Mouse (Mus musculus): ENCODE results near the gene Trpm8. TPM values are rescaled to one million over a fixed set of nuclear protein-coding genes. Genes with fewer than 3 reads are reported as not detected.
A peak's percentile ranks its signal among the peaks of the same experiment; 100 is the strongest.

Trpm8 gene
- total RNA-seq, 1 experiment from 2014 or later = not detected

DNA sequence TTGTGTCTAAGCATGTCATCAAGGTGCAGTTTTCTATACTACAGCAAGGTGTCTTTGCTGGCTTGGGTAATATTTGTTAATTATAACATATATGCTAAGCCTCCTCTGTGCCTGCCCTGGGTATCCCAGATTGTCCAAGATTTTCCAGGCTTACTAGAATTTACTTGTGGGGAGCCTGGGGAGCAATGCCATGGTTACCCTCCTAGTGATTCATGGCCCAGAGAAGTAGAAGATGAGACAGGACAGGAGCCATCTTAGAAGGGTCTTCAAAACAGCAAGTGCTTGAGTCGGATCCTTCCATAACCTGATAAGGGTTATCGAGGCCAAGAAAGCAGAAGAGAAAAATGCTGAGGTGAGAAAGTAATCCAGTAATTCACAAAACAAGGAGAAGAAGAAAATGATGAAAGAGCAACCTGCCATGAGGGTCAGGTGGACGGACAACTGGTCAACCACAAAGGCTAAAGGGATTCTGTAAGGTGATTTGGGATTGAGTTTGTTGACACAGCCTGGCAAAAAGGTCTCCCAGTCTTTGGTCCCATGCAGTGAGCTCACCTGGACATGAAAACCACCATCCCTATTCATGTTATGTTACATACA is 14.0 kb downstream of the Trpm8 start:
- no peak for ATAC-seq (ENCODE audit: extremely low read depth, insufficient number of reproducible peaks, low FRiP score, poor library complexity, severe bottlenecking)

DNA sequence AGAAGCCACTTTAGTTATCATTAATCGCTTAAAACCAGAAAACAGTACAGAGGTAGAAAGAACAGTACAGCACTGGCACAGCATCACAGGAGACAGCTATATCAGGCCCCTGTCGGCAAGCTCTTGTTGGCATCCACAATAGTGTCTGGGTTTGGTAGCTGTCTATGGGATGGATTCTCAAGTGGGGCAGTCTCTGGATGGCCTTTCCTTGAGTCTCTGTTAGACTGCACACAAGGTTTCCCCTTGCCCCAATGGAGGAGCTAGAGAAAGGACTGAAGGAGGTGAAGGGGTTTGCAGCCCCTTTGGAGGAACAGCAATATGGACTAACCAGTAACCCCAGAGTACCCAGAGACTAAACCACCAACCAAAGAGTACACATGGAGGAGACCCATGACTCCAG is 14.6 kb downstream of the Trpm8 start:
- no peak for ATAC-seq (ENCODE audit: extremely low read depth, insufficient number of reproducible peaks, low FRiP score, poor library complexity, severe bottlenecking)

DNA sequence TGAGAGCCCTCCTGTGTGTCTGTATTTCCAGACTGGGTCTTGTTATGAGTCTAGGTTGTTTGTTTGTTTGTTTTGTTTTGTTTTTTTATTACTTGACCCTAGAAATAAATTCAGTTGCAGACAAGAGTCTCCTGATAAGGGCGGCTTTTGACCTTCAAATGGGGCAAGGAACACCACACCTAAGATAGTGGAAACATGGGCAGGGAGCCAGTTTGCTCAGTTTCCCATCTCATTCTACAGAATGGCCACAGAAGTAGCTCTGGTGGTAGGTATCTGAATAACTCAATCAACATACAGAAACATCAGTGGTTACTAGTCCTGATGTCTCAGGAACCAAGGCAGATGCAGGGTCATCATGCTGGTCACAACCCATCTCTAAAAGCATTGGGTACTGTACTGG is 17.2 kb downstream of the Trpm8 start:
- ATAC-seq (ENCODE audit: extremely low read depth, insufficient number of reproducible peaks, low FRiP score, poor library complexity, severe bottlenecking) = no peak

DNA sequence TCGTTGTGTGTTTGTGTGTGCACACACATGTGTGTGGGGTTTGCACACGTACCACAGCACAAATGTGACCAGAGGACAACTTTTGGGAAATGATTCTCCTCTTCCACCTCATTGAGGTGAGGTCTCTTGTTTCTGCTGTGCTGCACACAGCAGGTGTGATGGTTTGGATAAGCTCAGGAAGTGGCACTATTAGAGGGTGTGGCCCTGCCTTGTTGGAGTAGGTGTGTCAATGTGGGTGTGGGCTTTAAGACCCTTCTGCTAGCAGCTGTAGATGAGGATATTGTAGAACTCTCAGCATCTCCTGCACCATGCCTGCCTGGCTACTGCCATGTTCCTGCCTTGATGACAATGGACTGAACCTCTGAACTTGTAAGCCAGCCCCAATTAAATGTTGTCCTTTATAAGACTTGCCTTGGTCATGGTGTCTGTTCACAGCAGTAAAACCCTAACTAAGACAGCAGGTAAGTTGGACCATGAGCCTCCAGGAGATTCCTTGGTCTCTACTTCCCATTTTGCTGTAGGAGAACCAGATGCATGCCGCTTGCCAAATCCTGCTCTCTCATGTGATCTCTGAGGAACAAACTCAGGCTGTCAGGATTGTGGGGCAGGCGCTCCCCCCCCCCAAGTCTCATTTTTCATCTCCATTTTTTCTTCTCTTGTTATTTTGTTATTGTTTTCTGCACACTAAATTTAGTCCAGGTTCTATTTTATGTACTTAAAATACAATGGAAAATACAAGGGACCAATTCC is 18.9 kb downstream of the Trpm8 start:
- no peak for ATAC-seq (ENCODE audit: extremely low read depth, insufficient number of reproducible peaks, low FRiP score, poor library complexity, severe bottlenecking)

DNA sequence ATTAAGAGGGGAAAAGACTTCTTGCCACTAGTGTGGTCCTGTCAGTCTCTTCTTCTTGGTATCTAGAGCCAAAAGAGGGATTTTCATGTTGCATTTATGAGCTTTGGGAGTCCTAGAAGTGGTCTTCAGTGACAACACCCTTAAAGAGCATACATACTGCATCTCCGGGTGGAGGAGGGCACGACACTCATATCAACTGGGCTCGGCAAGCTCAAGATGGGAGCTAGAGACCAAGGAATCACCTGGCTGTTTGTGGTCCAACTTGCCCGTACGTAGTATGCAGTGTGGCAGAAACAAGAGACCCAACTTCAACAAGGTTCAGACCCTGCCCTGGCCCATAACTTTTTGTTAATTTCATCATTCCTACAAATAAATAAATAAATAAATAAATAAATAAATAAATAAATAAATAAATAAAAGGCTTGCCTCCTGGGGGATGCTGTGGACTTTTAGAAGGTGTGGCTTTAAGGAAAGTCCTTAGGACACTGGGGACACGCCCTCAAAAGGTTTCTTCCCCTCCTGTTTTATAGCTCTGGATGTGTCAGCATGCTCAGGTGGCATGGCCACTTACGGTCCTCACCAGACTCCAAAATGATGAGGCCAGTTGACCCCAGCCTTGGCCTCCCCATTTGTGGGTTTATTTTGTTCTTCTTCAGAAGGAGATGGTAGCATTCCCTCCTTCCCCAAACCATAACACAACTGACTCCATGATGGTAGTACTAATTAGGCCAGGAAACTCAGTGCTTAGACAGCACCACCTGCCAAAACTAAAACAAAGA is 20.2 kb downstream of the Trpm8 start:
- ATAC-seq (ENCODE audit: extremely low read depth, insufficient number of reproducible peaks, low FRiP score, poor library complexity, severe bottlenecking) = no peak

DNA sequence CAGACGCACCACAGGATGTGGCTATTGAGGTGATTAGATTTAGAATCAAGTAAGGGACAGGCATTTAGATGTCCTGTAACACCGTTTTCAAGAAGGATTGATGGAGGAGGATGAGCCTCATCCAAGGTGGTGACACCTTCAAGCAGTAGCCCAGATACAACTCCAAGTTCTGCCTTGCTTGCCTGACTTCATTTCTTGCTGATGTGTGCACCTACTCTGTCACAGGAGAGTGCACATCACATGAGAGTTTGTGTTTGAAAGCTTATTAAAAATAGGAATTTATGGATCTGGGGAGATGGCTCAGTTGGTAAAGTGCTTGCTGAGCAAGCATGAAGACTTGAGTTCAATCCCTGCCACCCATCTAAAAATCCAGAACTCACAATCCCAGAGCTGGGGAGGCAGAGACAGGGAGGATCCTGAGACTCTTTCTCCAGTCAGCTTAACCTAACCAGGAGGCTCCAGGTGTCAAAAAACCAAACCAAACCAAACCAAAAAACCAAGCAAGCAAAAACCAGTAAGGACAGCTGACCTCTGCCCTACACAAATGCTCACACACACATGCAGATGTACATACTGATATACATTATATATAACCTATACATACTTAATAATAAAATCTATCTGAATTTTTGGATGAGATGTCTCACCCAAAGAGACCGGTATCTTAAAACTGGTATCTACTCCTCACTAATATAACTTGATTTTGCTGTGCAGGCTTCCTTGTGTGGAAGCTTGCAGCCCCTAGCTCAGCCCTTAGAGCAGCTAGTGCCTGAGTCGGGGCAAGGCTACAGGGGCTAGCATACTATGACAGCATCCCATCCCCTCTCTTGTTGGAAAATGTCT is 21.4 kb downstream of the Trpm8 start:
- ATAC-seq (ENCODE audit: extremely low read depth, insufficient number of reproducible peaks, low FRiP score, poor library complexity, severe bottlenecking) = no peak

DNA sequence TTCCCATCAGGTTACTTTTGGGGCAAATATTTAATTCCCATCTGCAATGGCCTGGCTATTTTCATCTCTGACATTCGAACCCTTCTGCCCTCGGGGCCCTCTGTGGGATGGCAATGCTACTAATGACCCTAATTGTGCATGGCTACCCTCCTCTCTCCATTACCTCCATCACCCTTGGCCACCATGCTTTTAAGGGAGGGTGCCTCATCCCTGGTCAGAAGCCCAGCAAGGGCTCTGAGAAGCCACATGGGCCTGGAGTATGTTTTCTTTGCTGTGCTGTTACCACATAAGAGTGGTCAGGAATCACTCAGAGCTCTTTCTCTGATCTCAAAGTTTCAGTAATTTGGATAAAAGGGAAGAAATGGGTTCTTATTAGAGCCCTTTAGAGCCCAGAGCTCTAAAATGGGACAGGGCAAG is 22.1 kb downstream of the Trpm8 start:
- ATAC-seq (ENCODE audit: extremely low read depth, insufficient number of reproducible peaks, low FRiP score, poor library complexity, severe bottlenecking) = no peak

DNA sequence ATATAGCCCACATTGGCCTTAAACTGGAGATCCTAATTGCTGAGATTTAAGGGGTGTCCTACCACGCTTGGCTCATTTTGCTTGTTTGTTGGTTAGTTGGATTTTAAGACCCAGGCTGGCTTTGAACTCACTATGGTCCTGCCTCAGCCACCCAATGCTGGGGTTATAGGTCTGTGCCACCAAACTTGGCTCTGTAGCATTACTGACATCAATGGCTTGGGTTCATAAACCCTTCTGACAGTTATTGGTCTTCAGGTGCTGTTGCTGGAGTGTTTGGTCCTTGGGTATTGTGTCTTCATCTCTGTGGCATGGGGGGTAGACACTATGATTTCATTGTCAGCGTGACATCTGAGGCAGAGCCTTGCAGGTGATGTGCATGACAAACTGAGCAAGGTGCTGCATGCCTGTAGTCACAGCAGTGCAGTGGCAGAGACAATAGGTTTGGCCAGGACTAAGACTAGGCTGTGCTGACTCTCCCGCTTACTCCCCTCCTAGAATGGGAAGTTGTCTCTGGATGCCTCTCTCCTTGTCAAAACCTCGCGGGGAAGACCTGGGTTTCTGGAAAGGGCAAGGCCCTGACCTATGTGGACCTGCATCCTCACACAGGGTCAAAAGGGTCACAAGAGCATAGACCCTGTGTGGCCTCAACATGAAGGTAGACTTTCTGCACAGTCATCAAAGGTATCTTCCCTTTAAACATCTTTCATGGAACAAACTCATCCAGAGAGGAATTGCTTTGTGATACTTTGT is 23.0 kb downstream of the Trpm8 start:
- no peak; the same call in 1 of the 2 replicates for ATAC-seq (ENCODE audit: extremely low read depth, insufficient number of reproducible peaks, low FRiP score, poor library complexity, severe bottlenecking)

DNA sequence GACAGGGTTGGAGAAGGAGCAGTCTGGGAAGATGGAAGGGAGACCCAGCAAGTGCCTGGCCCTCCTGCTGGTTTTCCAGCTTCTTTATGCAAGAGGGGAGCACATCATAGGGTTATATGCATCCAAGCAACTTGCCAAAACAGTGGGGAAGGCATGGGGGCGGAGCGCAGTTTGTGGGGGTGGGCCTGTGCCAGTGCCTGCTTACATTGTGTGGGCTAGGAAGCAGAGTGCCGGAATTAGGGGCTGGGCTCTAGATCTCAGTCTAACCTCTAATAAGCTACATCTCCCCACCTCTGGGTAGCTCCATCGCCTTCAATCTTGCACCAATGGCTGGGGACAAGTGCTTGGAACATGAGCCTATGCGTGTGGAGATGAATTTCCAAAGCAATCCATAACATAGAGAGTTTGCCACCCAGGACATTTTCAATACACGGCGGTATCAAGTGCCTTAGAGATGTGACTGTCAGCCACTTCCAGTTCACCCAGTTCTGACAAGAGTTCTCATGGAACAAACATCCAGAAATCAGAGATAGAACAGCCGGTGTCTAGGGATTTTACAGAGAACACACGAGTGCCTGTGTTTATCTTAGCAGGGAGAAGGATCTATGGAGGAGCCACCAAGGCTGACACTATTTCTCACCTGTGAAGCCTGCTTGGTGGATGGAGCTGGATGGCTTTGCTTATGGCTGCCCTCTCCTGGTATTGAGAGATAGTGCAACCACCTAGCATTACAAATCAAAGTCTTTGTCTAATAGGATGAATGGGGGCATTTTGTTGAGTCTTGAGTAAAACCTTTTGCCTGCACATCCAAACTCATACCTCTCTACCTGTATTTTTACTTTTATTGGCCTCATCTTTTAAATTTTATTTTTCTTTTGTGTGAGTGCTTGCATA is 23.9 kb downstream of the Trpm8 start:
- ATAC-seq (ENCODE audit: extremely low read depth, insufficient number of reproducible peaks, low FRiP score, poor library complexity, severe bottlenecking) = peak; percentile 2; the same call in 1 of the 2 replicates

DNA sequence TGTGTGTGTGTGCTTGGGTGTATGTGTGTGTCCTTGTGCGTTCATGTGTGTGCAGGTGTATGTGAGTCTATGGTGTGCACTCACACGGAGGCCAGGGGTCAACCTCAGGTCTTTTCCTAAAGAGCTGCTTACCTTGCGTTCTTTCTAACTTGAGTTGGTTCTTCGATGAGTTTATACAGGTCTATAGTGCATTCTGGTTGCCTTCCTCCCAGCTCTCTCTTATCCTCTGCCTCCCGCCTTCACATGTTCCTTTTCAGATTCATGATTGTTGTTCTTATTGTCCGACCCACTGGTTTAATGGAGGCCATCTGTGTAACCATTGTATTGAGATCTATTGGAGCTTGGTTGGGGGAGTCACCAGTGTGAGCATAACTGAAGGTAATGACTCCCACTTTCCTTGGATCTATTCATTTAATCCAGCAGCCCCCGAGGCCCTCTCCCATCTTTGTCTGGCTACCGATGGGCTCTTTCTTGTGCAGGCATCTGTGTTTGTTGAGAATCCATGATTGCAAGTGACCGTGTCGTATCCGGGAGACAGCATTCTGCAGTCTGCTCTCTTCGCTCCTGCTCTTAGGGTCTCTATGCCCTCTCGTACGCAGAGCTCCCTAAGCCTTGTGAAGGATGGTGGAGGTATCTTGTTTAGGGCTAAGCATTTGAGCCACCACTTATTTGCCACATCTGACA is 24.7 kb downstream of the Trpm8 start:
- no peak for ATAC-seq (ENCODE audit: extremely low read depth, insufficient number of reproducible peaks, low FRiP score, poor library complexity, severe bottlenecking)

DNA sequence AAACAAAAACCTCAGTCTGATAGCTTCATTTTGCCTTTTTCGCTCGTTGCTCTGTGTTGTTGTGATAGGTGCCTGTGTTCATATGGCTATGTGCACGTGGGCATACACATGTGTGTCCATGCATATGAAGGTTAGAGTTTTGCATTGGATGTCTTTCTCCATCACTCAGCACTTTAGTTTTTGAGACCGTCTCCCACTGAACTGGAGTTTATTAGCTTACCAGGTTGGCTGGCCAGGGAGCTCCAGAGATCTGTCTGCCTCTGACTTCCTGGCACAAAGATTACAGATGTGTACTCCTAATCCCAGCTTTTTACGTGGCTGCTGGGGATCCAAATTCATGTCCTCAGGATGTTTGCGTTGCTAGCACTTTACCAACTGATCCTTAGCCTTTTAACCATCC is 26.3 kb downstream of the Trpm8 start:
- no peak for ATAC-seq (ENCODE audit: extremely low read depth, insufficient number of reproducible peaks, low FRiP score, poor library complexity, severe bottlenecking)

DNA sequence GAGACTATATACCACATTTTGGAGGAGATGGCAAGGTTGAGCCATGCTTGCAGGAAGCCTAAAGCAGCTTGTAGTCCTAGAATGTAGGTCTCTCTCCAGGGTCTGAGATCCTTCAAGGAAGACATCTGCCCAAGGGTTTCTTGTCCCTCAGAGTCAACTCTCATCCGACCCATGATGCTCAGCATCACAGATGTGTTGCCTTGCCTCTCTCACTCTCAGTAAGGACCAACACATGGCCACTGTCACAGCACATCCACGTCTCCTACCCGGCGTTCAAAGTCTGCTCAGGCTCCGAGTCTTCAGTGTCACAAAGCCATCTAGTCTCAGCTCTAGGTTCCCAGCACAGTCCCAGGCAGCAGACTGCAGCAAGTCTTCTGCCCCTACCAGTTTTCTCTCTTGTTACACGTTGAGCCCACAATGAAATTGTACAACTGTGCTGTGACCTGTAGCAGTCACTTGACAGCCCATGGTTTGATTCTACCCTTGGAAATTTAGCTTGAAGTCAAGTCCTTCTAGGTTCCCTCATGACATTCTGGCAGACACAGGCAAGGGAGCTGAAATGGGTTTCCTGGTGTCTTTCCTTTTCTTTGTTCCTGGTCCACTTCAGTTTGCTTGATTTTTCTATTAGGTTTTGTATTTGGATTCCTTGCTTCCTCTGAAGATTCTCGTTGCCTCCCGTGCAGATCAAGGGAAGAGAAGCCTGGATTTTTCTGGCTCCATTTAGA is 27.0 kb downstream of the Trpm8 start:
- ATAC-seq (ENCODE audit: extremely low read depth, insufficient number of reproducible peaks, low FRiP score, poor library complexity, severe bottlenecking) = no peak

DNA sequence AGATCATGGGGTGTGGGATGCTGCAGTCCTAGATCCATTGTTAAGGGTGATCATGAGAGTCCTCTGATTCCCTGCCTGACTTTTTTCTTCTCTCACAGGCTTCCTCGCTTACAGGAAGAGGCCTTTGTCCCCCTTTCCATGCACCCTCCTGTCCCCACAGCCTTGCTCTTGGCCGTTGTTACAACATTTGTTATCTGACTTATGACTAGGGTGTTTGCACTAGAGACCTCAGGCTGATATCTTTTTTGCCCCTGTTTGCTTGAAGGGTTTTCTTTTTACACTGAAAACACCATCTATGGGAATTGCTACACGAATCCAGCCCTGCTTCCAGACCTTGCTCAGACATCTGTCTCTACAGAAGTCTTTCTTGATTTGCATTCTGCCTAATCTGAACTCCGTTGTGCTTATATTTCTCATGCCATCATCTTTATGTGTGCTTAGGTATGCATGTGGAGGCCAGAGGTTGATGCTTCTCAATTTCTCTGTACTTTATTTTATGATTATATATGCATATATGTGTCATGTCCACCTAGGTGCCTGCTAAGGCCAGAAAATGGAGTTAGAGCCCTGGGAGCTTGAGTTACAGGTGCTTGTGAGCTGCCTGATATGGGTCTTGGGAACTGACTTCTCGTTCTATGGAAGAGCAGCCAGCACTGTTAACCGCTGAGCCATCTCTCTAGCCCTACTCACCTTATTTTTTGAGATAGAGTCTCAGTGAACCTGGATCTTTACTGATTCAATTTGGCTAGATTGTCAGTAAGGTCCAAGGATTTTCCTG is 27.7 kb downstream of the Trpm8 start:
- no peak for ATAC-seq (ENCODE audit: extremely low read depth, insufficient number of reproducible peaks, low FRiP score, poor library complexity, severe bottlenecking)

DNA sequence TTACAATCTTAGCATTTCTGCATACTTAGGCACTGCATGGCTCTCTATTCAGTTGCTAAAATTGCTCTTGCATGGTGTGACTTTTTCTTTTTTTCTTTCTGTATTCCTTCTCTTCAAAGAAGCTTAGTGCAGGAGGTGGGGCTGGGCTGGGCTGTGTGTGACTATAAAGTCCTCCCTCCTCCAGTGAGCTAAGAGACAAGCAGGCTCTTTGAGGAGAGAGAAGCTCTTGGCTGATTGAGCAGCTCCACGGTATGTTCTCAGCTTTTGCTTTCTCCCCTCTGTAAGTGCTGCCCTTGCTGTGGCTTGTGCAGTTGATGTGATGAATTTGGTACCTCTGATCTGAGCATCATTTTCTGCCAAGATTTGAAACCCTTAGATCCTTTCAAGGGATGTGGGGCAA is 29.1 kb downstream of the Trpm8 start:
- ATAC-seq (ENCODE audit: extremely low read depth, insufficient number of reproducible peaks, low FRiP score, poor library complexity, severe bottlenecking) = no peak

DNA sequence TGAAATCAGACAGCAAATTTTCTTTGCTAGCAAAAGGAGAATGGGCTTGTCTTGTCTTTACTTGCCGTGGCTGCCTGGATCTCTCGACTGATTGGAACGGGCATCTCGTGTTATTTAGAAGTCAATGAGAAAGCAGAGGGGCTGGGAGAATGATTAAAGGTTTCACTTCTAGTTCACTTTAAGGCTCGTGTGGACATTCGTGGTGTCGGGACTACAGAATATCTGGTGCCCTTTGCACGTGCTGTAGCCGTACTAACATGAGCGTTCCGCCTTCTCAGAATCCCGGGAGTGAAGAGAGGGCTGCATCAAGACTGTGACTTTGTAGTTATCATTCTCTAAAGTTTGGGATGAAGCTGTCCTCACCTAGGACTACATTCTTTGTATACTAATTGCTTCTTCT is 29.7 kb downstream of the Trpm8 start:
- no peak for ATAC-seq (ENCODE audit: extremely low read depth, insufficient number of reproducible peaks, low FRiP score, poor library complexity, severe bottlenecking)

DNA sequence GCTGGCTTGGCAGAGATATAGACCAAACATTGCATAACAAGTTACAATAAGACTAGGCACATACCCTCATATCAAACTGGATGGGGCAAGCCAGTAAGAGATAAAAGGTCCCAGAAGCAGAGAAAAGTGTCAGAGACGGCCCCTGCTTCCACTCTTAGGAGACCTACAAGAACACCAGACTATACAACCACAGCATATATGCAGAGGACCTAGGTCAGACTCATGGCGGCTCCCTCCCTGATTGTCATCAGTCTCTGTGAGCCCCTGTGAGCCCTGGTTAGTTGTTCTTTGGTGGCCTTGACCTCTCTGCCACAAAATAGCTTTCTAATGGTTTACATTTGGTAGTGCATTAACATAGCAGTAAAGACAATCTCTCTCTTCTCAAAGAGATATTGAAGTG is 31.6 kb downstream of the Trpm8 start:
- no peak for ATAC-seq (ENCODE audit: extremely low read depth, insufficient number of reproducible peaks, low FRiP score, poor library complexity, severe bottlenecking)
